In genomic region chr10:86772231-86772631, GRCm38 (mm10) we compare ENCODE assay signal across 1 mouse cellular context.
TF ChIP-seq lines count a peak whose summit lies in the region.

No protein-coding gene starts in this region.

TF ChIP-seq in CH12.LX, 34 proteins besides CTCF, POLR2A, EP300 and RAD21 (continued from another document):
- TF ChIP-seq MAX (IDR thresholded peaks at IDR 0.05; ENCODE audit: low read length) (no peak), BHLHE40 (IDR thresholded peaks at IDR 0.05; ENCODE audit: low read depth, low read length) (peak; percentile 47)
TF ChIP-seq in CH12.LX: peak in this region for 2.
